Mouse (Mus musculus): Measurements from ENCODE around the gene Trp53bp2. TPM values are rescaled to one million over a fixed set of nuclear protein-coding genes. Genes with fewer than 3 reads are reported as not detected.

Gene Trp53bp2
- polyA plus RNA-seq, 1 experiment: 5.4 TPM

DNA sequence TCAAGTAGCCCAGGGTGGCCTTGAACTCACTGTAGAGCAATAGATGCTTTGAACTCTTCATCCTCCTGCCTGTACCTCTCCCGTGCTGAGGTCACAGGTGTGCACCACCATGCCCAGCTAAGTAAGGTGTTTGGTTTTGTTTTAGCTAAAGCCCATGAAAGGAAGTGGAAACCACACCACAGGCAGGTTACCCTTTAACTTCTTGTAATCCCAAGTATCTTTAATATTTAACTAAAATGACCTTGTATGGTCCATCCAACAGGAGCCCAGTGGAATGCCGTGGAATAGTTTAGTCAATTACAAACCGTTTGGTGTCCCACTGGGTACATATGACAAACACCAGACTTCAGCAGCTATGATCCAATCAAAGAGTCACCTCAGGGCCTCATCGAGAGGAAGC, 70.0 kb downstream of the Trp53bp2 start:
- TF ChIP-seq POLR2A (IDR thresholded peaks at IDR 0.05; ENCODE audit: borderline replicate concordance, control insufficient read depth, low read depth, low read length): no peak
- no peak for TF ChIP-seq CTCF (IDR thresholded peaks at IDR 0.05; ENCODE audit: control insufficient read depth, insufficient read depth, low read length)
- Histone ChIP-seq H3K4me1 (ENCODE audit: control insufficient read depth, insufficient read depth, low read length) (no peaks in the 10 kb centered on the region), H3K27ac (ENCODE audit: control insufficient read depth, insufficient read depth, low read depth, low read length, poor library complexity) (no peak overlapping the region), H3K4me3 (replicated peaks; ENCODE audit: control insufficient read depth, low read depth, low read length) (no peak overlapping the region)
- WGBS: 77% methylated on average over 4 of the region's 4 CpGs

DNA sequence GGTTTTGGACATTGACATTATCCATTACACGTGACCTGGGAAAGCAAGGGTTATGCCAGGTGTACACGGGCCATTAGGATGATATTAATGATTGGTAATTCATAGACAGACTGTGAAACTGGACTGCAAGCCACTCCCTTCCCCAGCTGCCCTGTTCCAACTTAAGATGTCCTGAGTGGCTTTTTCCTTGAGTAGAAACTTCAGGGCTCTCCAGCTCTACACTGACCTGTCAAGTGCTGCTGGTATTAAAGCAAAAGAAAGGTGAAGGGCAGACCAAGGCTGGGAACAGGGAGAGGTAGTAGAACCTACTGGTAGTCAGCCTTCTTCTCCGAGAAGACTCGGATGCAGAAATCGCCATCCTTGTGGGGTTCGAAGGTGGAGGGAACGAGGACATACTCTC, 72.2 kb downstream of the Trp53bp2 start:
- Histone ChIP-seq H3K4me3 (replicated peaks; ENCODE audit: control insufficient read depth, low read depth, low read length) (no peak overlapping the region), H3K4me1 (ENCODE audit: control insufficient read depth, insufficient read depth, low read length) (no peaks in the 10 kb centered on the region), H3K27ac (ENCODE audit: control insufficient read depth, insufficient read depth, low read depth, low read length, poor library complexity) (no peak overlapping the region)
- 85% methylated on average over 7 of the region's 7 CpGs for WGBS
- no peak for TF ChIP-seq POLR2A (IDR thresholded peaks at IDR 0.05; ENCODE audit: borderline replicate concordance, control insufficient read depth, low read depth, low read length)
- no peak for TF ChIP-seq CTCF (IDR thresholded peaks at IDR 0.05; ENCODE audit: control insufficient read depth, insufficient read depth, low read length)

DNA sequence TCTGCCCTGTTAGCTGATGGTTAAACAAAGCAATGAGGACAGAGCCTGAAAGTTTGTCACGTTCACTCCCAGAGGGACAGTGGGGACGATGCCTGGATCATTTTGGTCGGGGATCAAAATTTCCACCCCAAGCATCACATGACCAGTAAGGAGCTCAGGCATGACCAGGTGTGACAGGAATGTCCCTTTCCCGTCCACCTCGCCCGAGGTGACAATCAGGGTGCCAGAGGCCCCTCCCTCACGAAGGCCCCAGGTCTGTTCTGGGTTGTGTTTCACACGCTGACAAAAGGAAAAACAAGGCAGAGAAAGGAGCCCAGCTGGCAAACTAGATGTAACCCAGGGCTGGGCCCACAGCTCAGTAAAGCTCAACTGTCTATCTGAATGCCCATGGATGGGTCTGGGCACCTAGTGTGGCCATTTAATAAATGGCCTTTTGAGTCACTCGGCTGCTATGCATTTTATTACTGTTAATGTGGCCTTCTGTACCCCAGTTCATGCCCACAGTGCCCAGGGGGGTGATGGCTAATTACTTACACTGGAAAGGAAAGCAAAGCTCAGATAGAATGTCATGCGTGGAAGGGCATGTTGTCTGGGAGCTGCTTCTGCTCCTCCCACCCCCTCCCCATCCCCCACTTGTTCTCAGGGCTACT, 72.8 kb downstream of the Trp53bp2 start:
- Histone ChIP-seq H3K27ac (ENCODE audit: control insufficient read depth, insufficient read depth, low read depth, low read length, poor library complexity) (no peak overlapping the region), H3K4me3 (replicated peaks; ENCODE audit: control insufficient read depth, low read depth, low read length) (no peak overlapping the region), H3K4me1 (ENCODE audit: control insufficient read depth, insufficient read depth, low read length) (no peaks in the 10 kb centered on the region)
- WGBS: 80% methylated on average over 10 of the region's 10 CpGs
- no peak for TF ChIP-seq CTCF (IDR thresholded peaks at IDR 0.05; ENCODE audit: control insufficient read depth, insufficient read depth, low read length)
- no peak for TF ChIP-seq POLR2A (IDR thresholded peaks at IDR 0.05; ENCODE audit: borderline replicate concordance, control insufficient read depth, low read depth, low read length)

DNA sequence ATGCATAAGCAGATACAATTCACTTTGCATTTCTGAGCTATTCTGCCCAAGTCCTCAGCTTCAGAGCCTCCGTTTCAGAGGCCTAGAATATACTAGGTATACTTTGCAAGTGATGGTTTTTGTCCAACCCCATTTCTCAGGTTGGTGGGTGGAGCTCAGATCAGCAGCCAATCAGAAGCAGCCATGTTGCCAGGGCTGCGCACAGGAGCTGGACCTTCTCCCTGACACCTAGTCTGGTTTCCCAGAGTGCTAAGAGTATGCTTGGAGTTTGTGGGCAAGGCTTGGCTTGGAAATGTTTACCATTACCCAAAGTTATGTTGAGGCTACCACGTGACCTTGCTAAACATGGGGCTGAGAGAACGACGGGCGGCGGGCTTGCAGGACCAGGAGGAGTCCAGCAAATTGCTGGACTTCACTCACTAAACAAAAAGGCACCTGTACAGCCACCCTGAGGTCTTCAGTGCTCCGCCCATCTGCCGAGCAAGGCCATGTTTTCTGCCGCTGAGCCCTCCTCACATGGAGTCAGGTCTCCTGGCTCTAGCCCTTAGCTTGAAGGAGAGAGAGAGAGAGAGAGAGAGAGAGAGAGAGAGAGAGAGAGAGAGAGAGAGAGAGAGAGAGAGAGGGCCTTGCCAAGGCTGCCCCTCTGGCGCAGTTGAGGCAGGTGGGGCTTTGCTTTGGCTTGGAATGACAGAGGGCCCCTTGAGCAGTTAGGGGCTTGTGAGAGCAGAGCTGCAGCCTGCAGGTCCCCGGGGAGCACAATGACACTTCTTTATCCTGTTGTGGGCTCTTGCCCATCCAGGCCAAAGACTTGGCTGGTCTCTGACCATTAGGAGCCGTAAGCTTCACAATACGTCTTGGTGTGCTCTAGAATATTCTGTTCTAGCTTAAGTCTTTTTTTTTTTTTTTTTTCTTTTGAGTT, 74.3 kb downstream of the Trp53bp2 start:
- 82% methylated on average over 14 of the region's 14 CpGs for WGBS
- TF ChIP-seq CTCF (IDR thresholded peaks at IDR 0.05; ENCODE audit: control insufficient read depth, insufficient read depth, low read length) (no peak), POLR2A (IDR thresholded peaks at IDR 0.05; ENCODE audit: borderline replicate concordance, control insufficient read depth, low read depth, low read length) (no peak)
- no peak overlapping the region for H3K4me3 ChIP-seq (replicated peaks; ENCODE audit: control insufficient read depth, low read depth, low read length)
- H3K4me1 ChIP-seq (ENCODE audit: control insufficient read depth, insufficient read depth, low read length): no peaks in the 10 kb centered on the region
- H3K27ac ChIP-seq (ENCODE audit: control insufficient read depth, insufficient read depth, low read depth, low read length, poor library complexity): no peak overlapping the region

DNA sequence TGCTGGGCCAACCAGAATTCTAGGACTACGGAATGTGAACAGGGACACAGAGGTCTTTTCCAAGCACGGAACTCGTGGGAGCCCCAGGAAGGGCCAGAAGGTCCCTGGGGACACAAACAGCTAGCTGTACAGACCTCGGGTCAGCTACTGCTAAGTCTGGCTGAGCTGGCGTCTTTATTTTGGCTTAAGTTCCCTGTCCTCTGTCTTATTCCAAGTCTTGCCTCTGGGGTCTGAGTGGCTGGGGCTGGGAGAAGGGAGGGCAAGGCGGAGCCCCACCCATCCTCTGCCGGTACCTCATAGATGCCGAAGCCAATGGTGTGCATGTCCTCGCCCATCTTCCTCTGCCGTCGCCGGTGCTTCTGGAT, 74.9 kb downstream of the Trp53bp2 start:
- H3K4me3 ChIP-seq (replicated peaks; ENCODE audit: control insufficient read depth, low read depth, low read length): no peak overlapping the region
- TF ChIP-seq CTCF (IDR thresholded peaks at IDR 0.05; ENCODE audit: control insufficient read depth, insufficient read depth, low read length) (no peak), POLR2A (IDR thresholded peaks at IDR 0.05; ENCODE audit: borderline replicate concordance, control insufficient read depth, low read depth, low read length) (no peak)
- 91% methylated on average over 12 of the region's 12 CpGs for WGBS
- H3K4me1 ChIP-seq (ENCODE audit: control insufficient read depth, insufficient read depth, low read length): no peaks in the 10 kb centered on the region
- H3K27ac ChIP-seq (ENCODE audit: control insufficient read depth, insufficient read depth, low read depth, low read length, poor library complexity): no peak overlapping the region

DNA sequence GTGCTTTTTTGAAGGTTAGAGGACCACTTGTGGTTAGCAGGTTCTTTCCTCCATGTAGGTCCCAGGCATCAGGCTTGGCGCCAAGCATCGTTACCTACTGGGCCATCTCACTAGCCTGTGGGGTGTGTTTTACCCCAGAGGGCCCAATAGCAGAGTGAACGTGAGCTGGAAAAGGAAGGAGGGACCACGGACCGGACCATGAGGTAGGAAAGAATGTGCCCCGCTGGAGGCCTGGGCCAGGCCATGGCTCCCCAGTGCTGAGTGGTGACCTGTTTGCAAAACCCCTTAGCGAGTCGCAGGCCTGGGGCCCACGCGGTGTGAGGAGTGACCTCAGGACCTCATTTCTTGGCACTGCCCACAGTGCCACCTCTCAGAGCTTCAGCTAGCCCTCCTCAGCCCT, 79.5 kb downstream of the Trp53bp2 start:
- no peak overlapping the region for H3K4me3 ChIP-seq (replicated peaks; ENCODE audit: control insufficient read depth, low read depth, low read length)
- no peak overlapping the region for H3K27ac ChIP-seq (ENCODE audit: control insufficient read depth, insufficient read depth, low read depth, low read length, poor library complexity)
- no peaks in the 10 kb centered on the region; the same call in 1 of the 2 replicates for H3K4me1 ChIP-seq (ENCODE audit: control insufficient read depth, insufficient read depth, low read length)
- no peak for TF ChIP-seq CTCF (IDR thresholded peaks at IDR 0.05; ENCODE audit: control insufficient read depth, insufficient read depth, low read length)
- no peak for TF ChIP-seq POLR2A (IDR thresholded peaks at IDR 0.05; ENCODE audit: borderline replicate concordance, control insufficient read depth, low read depth, low read length)
- 94% methylated on average over 10 of the region's 10 CpGs for WGBS

DNA sequence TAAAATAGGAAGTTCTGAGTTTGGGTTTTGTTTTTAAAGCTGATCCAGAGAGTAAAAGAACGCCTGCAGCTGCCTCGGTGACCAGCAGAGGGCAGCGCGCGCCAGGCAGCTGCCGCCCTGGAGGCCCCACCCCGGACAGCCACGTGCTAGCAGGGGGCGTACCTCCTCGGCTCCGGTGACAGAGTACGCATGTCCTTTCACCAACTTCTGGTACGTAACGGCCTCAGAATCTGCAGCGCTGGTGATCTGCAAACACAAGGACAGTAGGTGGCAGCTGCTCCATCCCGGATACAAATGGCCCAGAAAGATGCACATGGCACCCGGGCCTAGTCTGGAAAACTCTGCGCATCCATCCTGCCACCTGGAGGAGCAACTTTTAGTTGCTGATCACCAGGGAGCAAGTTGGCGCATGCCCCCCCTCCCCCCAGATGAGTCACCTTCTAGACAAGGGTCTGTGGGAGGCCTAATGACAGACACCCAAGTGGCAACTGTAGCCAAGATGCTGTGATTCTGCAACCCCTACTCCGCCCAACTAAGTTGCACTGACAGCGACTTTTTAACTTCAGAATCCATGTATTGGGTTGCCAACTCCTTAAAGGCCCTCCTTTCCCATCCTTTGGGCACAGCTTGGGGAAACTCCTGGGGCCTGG, 81.0 kb downstream of the Trp53bp2 start:
- 9% methylated on average over 21 of the region's 21 CpGs for WGBS
- no peak overlapping the region for H3K4me3 ChIP-seq (replicated peaks; ENCODE audit: control insufficient read depth, low read depth, low read length)
- H3K27ac ChIP-seq (ENCODE audit: control insufficient read depth, insufficient read depth, low read depth, low read length, poor library complexity): no peak overlapping the region
- H3K4me1 ChIP-seq (ENCODE audit: control insufficient read depth, insufficient read depth, low read length): no peaks in the 10 kb centered on the region; the same call in 1 of the 2 replicates
- peak; percentile 86 for TF ChIP-seq CTCF (IDR thresholded peaks at IDR 0.05; ENCODE audit: control insufficient read depth, insufficient read depth, low read length)
- TF ChIP-seq POLR2A (IDR thresholded peaks at IDR 0.05; ENCODE audit: borderline replicate concordance, control insufficient read depth, low read depth, low read length): no peak

DNA sequence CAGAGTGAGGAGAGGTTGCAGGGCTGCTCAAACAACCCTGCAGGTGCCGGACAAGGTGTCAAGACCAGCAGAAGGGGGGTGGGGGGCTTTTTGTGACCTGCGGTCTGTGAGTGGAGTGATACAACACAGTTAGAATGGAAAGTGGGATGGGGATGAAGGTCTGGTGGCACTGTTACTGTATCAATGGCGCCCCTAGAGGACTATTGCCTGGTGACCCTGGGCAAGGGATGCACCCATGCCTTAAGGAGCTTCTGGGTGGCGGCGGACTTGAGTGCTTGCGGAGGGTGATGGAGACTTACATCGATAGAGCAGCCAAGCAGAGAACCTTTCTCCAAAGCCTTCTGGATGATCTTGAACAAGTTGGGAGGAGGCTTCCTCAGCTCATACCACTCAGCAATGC, 81.6 kb downstream of the Trp53bp2 start:
- no peaks in the 10 kb centered on the region; the same call in 1 of the 2 replicates for H3K4me1 ChIP-seq (ENCODE audit: control insufficient read depth, insufficient read depth, low read length)
- TF ChIP-seq POLR2A (IDR thresholded peaks at IDR 0.05; ENCODE audit: borderline replicate concordance, control insufficient read depth, low read depth, low read length) (no peak), CTCF (IDR thresholded peaks at IDR 0.05; ENCODE audit: control insufficient read depth, insufficient read depth, low read length) (peak; percentile 10; the same call in 1 of the 2 replicates)
- WGBS: 84% methylated on average over 7 of the region's 7 CpGs

More for the DNA sequence above, 81.6 kb downstream of the Trp53bp2 start:
- Histone ChIP-seq H3K27ac (ENCODE audit: control insufficient read depth, insufficient read depth, low read depth, low read length, poor library complexity) (no peak overlapping the region), H3K4me3 (replicated peaks; ENCODE audit: control insufficient read depth, low read depth, low read length) (no peak overlapping the region)
